Mouse (Mus musculus): ENCODE measurements around the gene Snrpb2.

- TF ChIP-seq CTCF (IDR thresholded peaks at IDR 0.05; ENCODE audit: insufficient read depth, low read length) (no peak), POLR2A (IDR thresholded peaks at IDR 0.05; ENCODE audit: borderline replicate concordance, extremely low read depth, low read depth, low read length) (no peak)
Observed at GRCm38 (mm10) chr2:143114716-143115115, 51.9 kb downstream of the Snrpb2 start.

Data from lung, adult 2 months (tissue).